Mouse (Mus musculus) T-helper 17 cell (primary cell): ENCODE results near the gene Adcy2.

ENCODE experiments used
- in situ Hi-C, 2 experiments: fragments of 300-600 bp; cut with MboI, MseI; formaldehyde crosslinking; loops; 1 replicate in 1 of 2; 2 replicates in 1 of 2; pipeline ENCODE4 v1.15.1; 2025; ENCODE audit warnings: high pct_unique_total_duplicates in 2 of 2

Gene Adcy2

DNA sequence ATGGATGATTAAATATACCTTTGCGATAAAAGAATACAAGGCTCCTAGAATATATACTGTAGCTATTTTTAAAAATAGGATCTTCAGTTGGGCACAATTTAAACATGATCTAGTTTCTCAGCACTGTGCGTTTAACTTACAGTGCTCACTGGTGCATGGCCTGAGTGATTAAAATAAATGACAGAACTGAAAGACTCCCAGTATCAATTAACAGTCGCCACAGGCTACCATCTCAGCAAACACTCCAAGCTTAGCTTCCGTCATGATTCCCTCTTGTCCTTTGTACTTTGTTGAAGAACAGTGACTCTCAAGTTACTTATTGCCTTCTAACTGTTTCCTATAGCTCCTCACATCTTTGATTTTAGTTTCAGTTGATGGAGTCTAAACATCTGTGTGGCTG lies 170.9 kb downstream of the Adcy2 start:
- in situ Hi-C loops: loop anchor here in 1 of 2 experiments (10.0 kb wide), 1 partner anchor 1146 kb away; no protein-coding TSS in a partner anchor

DNA sequence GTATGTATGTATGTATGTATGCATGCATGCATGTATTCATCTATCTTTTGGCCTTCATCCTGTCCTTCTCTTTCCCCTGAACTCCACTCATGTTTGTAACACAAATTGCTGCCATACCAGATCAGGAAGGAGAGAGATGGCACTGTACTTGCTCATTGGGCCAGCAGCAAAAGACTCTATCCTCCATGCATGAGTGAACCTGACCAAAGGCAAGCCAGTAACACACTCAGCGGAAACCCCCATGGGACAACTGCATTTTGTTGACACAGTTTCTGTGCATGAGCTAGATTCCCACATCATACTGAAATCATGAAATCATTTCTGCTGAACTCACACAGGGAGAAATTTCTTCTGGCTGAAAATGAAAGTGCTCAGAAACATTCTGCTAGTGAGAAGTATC lies 172.9 kb downstream of the Adcy2 start:
- in situ Hi-C loops: loop anchor here in 1 of 2 experiments (10.0 kb wide), 1 partner anchor 1148 kb away; no protein-coding TSS in a partner anchor

DNA sequence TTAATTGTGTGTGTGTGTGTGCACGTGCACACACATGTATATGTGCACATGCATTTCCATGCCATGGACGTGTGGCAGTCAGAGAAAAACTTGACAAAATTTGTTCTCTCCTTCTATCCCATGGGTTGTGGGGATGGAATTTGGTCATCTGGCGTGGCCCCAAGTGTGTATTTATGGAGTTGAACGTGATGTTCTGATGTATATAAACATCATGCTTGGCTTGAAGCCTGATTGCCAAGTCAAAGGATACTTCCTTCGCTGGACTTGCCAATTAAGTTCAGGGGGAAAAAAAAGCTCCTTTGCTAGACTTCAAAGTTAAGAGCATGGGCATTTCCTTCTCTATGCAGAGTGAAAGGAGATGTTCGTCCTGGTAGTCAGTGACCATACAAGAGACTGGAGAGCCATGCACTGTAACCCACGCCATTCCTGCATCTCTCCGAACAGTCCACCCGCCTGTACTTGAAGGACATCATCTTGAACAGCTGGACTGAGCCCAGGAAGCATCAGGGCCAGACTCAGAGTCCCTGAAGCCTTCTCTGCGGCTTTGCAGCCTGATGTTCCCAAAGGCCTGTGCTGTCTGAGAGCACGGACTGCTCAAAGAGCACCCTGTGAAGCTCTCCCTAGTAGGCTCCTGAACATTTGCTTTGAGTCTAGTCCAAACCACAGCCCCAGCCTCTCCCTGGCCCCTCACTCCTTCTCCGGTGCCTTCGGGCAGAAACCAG lies 178.3 kb downstream of the Adcy2 start:
- in situ Hi-C loops: loop anchor here in 1 of 2 experiments (10.0 kb wide), 1 partner anchor 1154 kb away; no protein-coding TSS in a partner anchor

DNA sequence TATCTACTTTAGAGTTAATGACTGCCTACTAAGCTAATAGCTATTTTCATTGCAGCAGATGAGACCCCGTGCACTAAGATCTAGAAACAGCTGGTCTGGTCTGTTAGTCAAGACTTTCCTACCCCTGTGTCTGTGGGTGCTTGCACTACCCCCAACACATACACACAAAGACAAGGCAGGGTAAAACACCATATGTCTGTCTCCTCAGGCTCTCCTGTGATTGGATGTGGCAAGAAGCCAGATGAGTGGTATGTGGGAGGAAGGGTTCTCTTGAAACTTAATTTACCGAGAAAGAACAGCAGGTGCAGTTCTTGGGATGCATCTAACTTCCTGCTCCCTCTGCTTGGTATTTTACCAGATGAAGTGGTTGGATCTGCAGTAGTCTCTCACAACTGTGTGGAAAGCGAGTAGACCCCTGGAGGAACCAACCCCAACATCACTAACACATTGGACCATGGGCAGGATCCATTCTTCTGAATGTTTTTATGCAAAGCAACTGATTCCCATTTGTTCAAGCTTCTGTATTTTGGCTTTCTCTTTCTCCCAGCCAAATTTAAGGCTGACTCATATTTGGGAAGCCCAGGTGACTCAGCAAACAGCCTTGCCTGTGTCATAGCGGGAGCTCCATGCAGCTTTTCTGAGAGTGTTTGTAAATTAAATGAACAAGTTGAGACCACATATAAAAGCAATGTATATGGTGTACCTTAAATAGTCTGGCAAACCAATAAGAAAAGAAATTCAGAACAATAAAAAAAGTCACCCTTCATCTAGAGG lies 183.4 kb downstream of the Adcy2 start:
- in situ Hi-C loops: no loop called here

DNA sequence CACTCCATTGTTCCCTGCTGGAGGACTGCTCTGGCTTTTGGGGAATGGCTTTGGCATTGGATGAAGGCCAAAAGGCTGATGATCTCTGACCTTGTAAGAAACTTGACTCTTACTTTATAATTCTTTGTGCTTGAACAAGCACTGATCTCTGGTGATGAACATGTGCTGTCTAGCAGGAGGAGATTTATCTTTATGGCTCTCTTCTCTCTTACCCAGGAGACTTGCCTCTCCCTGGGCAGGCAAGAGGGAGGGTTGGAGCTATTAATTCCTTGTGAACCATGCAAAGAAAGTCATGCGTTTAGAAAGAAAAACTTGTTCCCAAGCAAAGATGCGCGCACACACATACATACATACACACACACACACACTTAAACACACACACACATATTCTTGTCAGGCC lies 188.2 kb downstream of the Adcy2 start:
- in situ Hi-C loops: no loop called here

DNA sequence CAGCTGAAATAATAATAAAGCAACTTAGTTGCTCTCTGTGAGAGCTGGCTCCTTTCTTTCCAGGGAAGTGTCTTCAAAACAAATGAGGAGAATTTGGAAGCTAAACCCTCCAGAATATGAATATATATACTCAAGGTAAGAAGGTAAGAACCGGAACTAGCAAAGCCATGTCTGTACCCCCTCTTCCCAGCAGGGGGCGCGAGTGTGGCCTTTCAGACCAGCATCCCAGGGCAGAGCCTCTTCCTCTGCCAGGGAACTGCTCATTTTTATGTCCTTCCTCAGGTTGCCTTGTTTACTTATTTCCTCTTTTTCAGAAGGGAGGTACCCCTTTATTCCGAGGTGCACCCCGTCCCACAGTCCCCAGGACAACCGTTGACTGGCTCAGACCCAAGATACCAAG lies 199.6 kb downstream of the Adcy2 start:
- in situ Hi-C loops: loop anchor here in 1 of 2 experiments (10.0 kb wide), 1 partner anchor 755 kb away; no protein-coding TSS in a partner anchor

DNA sequence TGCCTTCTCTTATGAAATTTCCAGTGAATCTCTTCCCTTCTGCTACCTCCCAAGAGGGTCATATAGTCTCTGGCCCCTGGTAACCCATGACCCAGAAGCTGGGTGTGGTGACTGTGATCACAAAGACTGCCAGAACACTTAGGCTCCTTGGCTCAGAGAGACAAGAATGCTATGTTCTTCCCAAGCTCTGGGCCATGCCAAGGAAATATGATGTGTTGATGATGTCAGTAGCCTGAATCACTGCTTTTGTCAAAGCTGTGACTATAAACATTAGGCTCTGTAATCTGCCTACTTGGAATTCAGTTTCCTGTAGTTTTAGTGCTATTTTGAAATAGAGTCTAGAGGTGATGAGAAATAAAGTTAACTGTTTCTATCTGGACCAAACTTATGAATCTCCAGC lies 206.1 kb downstream of the Adcy2 start:
- in situ Hi-C loops: no loop called here

DNA sequence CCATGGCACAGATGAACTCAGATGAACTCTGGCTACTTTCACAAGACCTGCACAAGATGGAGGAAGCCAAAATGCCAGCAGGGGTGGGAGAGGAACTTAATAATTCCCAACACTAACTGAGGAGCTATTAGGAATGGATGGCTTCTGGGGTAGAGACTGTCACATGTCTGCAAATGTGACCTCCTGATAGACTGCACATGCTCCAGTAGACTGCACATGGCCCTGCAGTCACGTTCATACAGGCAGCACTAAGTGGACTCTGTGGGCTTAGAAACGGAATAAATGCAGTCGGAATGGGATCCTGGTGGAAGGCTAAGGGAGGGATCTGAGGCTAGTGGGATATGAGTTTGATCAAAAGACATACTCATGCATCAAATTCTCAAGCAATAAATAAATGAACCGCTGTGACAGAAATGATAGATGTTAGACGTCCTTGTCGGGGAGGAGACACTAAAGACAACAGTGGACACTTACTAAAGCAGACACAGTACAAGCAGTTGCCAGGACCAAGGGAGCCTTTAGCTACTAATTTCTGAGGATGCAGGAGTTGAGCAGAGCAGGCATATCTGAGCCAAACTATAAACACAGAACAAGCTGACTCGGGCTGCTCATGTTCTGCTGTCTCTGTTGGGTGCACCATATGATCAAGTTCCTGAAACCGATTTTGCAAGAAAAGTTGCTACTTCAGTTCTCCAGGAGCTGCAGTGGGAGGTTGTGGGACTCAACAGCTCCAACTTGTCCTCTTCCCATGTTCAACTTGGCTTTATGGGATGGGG lies 211.9 kb downstream of the Adcy2 start:
- in situ Hi-C loops: no loop called here

DNA sequence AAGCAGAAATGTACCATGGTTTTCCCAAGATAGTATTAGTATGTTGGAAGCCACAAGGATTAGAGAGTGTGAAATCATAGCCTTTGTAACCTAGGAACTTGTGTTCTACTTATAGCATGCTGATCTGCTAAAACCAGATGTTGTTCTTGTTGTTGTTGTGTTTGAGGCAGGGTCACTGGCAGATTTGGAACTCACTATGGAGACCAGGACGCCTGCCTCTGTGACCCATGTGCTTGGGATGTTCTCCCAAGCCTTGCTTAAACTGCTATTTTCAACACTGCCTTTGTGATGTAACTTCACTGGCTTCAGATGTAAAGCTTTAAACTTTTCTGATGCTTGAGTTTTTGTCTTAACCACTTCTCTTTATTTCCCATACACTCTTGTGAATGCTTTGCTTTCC lies 216.2 kb downstream of the Adcy2 start:
- in situ Hi-C loops: no loop called here

DNA sequence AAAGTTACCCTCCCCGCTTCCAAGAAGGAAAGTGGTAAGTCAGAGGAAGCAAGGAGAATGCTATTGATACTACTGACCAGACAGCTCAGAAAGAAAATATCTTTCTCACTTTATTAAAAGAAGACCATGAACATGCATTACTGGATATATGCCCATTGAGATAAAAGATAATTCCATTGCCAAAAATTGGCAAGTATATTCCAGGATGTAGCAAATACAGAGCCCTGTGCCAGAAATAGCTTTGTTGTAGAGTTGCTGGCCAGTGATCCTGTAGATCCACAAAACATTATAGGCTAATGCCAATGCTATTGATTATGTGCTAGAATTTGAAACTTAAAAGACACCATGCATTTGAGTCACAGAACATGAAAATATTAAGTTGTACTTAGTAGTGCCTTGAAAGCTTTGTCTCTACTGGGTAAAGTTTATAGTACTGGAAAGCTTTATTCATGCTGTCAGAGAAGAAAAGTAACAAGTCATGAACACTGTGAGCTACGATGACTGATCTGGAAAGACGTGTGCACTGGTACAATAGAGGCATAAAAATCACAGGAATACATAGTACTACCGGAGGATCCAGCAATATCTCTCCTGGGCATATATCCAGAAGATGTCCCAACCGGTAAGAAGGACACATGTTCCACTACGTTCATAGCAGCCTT lies 221.2 kb downstream of the Adcy2 start:
- in situ Hi-C loops: no loop called here

DNA sequence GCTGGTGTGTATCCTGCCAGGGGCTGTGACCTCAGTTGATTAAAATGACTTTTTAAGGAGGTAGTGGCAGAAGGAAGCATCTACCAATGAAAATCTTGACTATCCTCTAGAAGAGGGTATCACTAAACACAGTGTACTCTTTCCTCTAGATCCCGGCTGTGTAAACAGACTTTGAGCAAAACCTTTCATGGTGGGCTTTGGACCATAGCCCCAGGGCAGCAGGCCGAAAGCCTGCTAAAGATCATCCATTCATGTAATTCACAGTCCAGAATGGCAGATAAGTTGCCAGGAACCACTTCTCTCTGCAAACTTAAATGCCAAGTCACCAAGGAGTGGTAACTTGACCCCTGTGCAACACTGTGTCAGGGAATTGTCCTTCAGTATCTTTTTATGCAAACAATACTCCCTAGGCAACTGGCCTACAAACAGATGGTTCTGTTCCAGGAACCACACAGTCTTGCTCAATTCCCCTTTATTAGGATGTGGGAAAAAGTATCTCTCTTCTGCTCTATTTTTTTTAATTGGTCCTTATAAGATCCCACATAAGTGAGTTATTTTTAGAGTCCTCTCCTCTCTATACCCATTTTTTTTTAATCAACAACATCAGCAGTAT lies 225.6 kb downstream of the Adcy2 start:
- in situ Hi-C loops: no loop called here

DNA sequence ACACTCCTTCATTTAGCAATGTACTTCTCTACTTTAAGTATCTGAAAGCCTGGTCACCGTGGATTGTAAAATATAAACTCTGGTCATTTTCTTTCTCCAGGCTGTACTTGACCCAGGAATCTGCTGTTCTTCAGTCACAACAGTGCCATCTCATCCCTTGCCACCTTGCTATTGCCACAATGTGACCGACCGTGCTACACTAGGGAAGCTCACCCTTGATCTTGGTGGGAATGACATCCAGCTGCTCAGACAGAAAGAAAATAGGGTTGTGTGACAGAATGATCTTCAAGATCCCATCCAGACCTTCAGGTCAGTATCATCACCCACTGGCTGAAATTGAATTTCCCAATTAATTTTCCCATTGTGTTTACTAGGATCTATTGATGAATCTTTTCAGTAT lies 230.8 kb downstream of the Adcy2 start:
- in situ Hi-C loops: no loop called here

DNA sequence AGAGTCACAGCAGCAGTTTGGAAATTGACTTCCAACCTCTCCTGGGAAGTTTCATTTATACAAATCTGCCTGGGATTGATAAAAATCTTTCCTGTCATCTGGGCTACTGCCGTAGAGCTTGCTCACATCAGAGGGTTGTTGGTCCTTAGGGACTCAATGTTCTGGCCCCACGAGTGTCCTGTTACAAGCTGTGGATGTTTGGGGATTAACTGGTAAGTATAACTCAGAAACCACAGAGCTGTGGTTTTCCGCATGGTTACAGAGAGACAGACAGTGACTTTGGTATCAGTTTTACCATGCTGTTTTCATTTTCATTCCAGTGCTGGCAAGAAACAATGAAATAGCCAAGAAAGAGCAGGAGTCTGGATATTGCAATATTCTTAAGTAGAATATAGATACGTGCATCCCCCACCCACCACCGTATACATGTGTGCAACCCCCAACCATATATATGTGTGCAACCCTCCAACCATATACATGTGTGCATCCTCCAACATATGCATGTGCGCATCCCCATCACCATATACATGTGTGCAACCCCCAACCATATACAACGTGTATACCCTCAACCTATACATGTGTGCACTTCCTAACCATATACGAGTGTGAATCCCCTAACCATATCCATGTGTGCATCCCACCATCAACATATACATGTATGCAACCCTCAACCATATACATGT lies 233.3 kb downstream of the Adcy2 start:
- in situ Hi-C loops: no loop called here

DNA sequence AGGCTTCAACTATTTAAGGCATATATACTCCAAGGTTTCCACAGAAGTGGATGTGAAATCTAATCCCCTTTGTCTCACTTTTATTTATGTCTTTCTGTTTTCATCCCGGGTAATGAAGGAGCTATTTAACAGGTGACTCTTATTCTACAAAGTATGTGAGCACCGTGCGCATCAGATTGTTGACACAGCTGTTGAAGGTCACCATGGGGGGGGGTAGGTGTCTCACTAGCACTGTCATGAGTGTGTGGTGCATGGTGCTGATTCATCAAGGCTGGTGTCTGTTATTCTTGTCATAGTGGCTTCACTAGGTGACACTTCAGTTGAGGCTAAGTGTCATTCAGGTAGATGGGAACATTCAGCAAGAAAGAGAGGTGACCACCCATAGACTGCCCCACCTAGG lies 234.7 kb downstream of the Adcy2 start:
- in situ Hi-C loops: no loop called here

DNA sequence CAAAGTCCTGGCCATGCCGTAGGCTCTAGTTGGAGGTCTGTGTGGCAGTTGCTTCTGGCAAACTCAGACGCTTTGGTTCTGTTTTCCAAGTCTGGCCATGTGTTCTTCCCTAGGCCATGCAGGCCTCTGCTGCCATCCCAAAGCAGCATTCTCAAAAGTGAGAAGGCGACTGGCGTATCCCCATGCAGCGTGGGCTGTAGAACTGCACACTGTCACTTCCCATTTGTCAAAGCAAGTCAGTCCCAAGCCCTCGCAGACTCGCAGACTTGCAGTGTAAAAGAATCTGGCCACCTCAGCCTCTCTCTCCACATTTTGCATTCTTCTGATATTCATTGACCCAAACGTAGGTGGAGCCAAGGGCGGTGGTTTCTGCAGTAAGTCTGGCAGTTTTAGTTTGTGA lies 249.5 kb downstream of the Adcy2 start:
- in situ Hi-C loops: no loop called here

DNA sequence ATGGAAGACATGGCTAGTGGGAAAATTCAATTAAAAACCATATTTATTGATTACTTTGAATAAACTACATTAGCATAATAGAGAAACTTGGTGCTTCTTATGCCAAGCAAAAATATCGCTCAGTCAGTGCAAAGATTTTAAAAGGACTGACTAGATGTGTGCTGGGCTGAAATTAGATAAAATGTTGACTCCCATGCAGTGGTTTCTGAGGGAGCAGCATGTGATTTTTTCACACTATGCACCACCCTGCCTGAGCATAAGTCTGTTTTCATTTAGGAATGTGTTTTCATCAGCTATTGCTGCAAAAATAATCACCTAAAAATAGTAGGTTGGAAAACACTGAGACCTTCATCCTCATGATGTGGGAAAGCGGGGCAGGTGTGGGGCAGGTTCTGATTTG lies 250.0 kb downstream of the Adcy2 start:
- in situ Hi-C loops: no loop called here

DNA sequence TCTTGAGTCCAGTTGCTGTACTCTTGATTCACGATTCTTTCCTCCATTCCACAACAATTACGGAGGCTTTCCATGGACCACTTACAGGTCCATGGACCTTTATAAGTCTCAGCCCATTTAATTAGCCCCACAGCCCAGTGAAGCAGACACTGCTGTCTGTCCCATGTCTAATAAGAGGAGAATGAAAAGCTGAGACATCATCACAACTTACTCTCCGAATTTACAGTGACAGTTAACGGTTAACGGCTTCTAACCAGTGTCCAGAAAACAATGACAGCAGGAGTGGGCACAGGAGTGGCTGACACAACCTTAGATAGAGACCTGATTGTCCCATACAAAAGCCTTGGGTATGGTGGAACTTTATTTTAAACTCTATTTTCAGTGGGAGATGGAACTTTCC lies 253.9 kb downstream of the Adcy2 start:
- in situ Hi-C loops: no loop called here

DNA sequence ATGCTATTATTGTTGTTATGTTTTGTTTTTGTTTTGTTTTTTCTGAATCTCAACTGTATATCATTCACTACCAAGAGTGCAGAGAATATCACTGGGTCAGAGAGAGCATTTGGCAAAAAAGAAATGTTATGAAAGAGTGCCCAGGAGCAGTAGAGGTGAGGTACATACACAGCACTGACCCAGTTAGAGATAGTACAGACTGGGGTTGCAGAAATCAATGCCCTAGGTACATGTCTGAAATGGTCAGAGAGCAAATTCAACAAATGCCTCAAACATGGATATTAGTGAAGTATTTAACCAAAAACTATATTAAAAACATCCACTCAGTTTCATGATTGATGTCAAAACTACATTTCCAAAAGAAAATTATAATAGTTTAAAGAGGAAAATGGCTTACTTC lies 286.7 kb downstream of the Adcy2 start:
- in situ Hi-C loops: no loop called here

DNA sequence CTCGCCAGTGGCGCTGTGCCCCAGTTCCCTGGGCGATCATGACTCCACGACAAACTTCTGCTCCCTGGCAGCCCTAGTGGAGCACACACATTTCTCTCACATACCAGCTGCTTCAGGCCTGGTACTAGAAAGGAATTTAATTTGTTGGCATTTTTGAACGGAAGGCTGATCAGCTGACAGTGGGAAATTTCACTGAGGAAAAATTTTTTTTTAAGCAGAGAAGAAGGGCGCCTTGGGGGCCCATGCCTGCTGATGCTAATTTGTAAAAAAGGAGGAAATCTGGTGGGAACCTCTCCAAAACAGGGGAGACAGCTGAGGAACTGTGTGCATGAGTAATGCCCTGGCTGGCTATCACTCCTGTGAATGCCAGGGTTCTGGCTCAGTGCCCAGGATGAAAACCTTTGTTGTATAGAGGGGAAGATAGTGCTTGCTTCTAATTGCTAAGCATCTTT lies 292.0 kb downstream of the Adcy2 start:
- in situ Hi-C loops: no loop called here

DNA sequence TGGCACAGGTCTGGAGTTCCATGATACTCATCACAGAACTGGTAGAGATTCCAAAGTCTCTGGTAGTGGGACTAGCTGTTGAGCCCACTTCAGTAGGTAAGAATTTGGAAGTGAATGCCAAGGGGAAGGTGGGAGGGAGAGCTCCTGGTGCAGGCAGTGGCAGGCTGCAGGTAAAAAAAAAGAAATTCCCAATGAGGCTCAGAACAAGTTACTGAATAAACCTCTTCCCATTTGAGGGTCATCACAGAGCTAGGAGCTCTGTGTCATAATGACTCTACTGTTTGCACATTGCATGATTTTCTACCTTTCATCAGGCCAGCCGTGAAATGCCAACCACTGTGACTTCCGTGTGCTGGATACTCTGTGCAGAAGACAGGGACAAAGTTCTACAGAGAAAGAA lies 314.4 kb downstream of the Adcy2 start:
- in situ Hi-C loops: no loop called here

DNA sequence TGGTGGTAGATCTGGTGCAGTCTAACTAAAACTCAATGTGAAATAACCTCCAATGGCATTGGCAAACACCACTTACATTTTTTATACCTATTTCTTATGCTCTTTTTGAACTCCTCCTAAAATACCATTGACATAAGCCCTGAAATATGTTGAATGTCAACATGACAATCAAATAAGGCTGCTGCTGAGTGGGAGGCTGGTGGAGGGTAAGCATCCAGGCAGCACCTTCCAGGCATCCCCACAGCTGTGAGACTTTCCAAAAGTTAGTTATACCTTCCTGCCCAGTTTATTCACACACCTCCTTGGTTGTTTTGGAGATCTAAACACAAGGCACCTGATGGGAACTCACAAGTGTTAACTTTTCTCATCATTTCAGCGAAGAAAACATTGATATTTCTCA lies 318.9 kb downstream of the Adcy2 start:
- in situ Hi-C loops: no loop called here
